Mouse (Mus musculus) spleen, postnatal 4 days (tissue): ENCODE measurements around the gene Pdpk1.
"Not testable (repeated sequence)": the region's sequence is repeated elsewhere in the genome, so short reads cannot be mapped to it uniquely, and the experiment has no call there.

Experiments used
- DNase-seq, 2 experiments: peaks; one replicate each; pipeline ENCODE4 v3.0.0; 2022; ENCODE audit warnings: low spot score in 2 of 2

The Pdpk1 gene

GRCm38 (mm10) chr17:24163176-24163962, 12.6 kb upstream of the Pdpk1 start, which contains the start of gene Amdhd2:
TSS of gene Amdhd2 (minus strand) at chr17:24163766.
- peak; percentile 94 to 98 for DNase-seq

- DNase-seq: peak; percentile 43 to 79
Measured at GRCm38 (mm10) chr17:24162584-24163175, 12.0 kb upstream of the Pdpk1 start.

GRCm38 (mm10) chr17:24161466-24161865, 10.7 kb upstream of the Pdpk1 start:
- DNase-seq: peak in 1 of 2 experiments; percentile 59

GRCm38 (mm10) chr17:24157526-24157925, 6.8 kb upstream of the Pdpk1 start:
- peak in 1 of 2 experiments; percentile 60 for DNase-seq

- peak in 1 of 2 experiments; percentile 54 for DNase-seq
Measured at GRCm38 (mm10) chr17:24157121-24157520, 6.4 kb upstream of the Pdpk1 start.

GRCm38 (mm10) chr17:24156394-24156793, 5.7 kb upstream of the Pdpk1 start:
- peak in 1 of 2 experiments; percentile 55 for DNase-seq

GRCm38 (mm10) chr17:24155742-24156141, 5.0 kb upstream of the Pdpk1 start:
- peak in 1 of 2 experiments; percentile 55 for DNase-seq

- DNase-seq: peak in 1 of 2 experiments; percentile 52
Measured at GRCm38 (mm10) chr17:24154463-24154862, 3.7 kb upstream of the Pdpk1 start.

GRCm38 (mm10) chr17:24151890-24152563, 1.3 kb upstream of the Pdpk1 start:
- peak; percentile 89 to 94 for DNase-seq

- DNase-seq: peak in 1 of 2 experiments; percentile 57
Measured at GRCm38 (mm10) chr17:24151382-24151781, 658 bp upstream of the Pdpk1 start.

- DNase-seq: no peak
Measured at GRCm38 (mm10) chr17:24149421-24149820, 1.3 kb downstream of the Pdpk1 start.

- DNase-seq: no peak
Measured at GRCm38 (mm10) chr17:24142897-24143296, 7.8 kb downstream of the Pdpk1 start.

GRCm38 (mm10) chr17:24141425-24141920, 9.3 kb downstream of the Pdpk1 start:
- DNase-seq: peak; percentile 97 to 98

- peak in 1 of 2 experiments; percentile 47 for DNase-seq
Measured at GRCm38 (mm10) chr17:24140845-24141424, 9.8 kb downstream of the Pdpk1 start.

GRCm38 (mm10) chr17:24139968-24140367, 10.8 kb downstream of the Pdpk1 start:
- no peak for DNase-seq

- DNase-seq: no peak
Measured at GRCm38 (mm10) chr17:24139256-24139655, 11.5 kb downstream of the Pdpk1 start.

- no peak for DNase-seq
Measured at GRCm38 (mm10) chr17:24137226-24137880, 13.4 kb downstream of the Pdpk1 start.

- DNase-seq: no peak
Measured at GRCm38 (mm10) chr17:24134062-24134461, 16.7 kb downstream of the Pdpk1 start.

- DNase-seq: not testable (repeated sequence)
Measured at GRCm38 (mm10) chr17:24132919-24133318, 17.8 kb downstream of the Pdpk1 start.

- DNase-seq: no peak
Measured at GRCm38 (mm10) chr17:24131570-24131969, 19.2 kb downstream of the Pdpk1 start.

GRCm38 (mm10) chr17:24129246-24129645, 21.5 kb downstream of the Pdpk1 start:
- not testable (repeated sequence) for DNase-seq
